Mouse (Mus musculus) layer of hippocampus, adult 18-20 months (tissue): ENCODE data around the gene Cabin1. TPM values are rescaled to one million over a fixed set of nuclear protein-coding genes. Genes with fewer than 3 reads are reported as not detected.

Source experiments
- DNase-seq, 2 experiments: peaks; one replicate each; pipeline ENCODE4 v3.0.0; 2022; ENCODE audit warnings: low spot score in 2 of 2
- long read RNA-seq: library from polyadenylated mRNA; stranded (forward); transcript quantifications from one replicate; pipeline ENCODE4 v2.0.0, GENCODE M21; 2021
- total RNA-seq, 2 experiments: library from RNA; stranded (reverse); gene quantifications; 2 replicates each; pipeline ENCODE4 v1.2.3; 2021

Gene Cabin1
- total RNA-seq: 10 to 100 TPM; 56.4 to 66.3 TPM
- long read RNA-seq, full-length matches to known transcripts: 25 of 88 reads
- long read RNA-seq, partial matches to known transcripts: 32 of 88 reads
- long read RNA-seq, other reads (novel, unspliced or antisense): 31 of 88 reads

- peak; percentile 96 to 99 for DNase-seq
Measured at GRCm38 (mm10) chr10:75763682-75764518, at the start of gene Cabin1. Cabin1 (minus strand) TSS chr10:75764341.

GRCm38 (mm10) chr10:75804217-75804616, 40.1 kb upstream of the Cabin1 start:
- DNase-seq: no peak

- peak in 1 of 2 experiments; percentile 23 for DNase-seq
Measured at GRCm38 (mm10) chr10:75798176-75798696, 34.1 kb upstream of the Cabin1 start, which contains the start of gene Gstt1. Gstt1 (minus strand) TSS chr10:75798584.

- peak; percentile 25 to 40 for DNase-seq
Measured at GRCm38 (mm10) chr10:75797619-75798175, 33.6 kb upstream of the Cabin1 start.

- DNase-seq: no peak
Measured at GRCm38 (mm10) chr10:75796731-75797516, 32.8 kb upstream of the Cabin1 start.

GRCm38 (mm10) chr10:75794880-75795279, 30.7 kb upstream of the Cabin1 start:
- DNase-seq: no peak

GRCm38 (mm10) chr10:75790773-75791172, 26.6 kb upstream of the Cabin1 start:
- peak in 1 of 2 experiments; percentile 9 for DNase-seq

GRCm38 (mm10) chr10:75789841-75790240, 25.7 kb upstream of the Cabin1 start:
- no peak for DNase-seq

GRCm38 (mm10) chr10:75789081-75789735, 25.1 kb upstream of the Cabin1 start:
- no peak for DNase-seq

GRCm38 (mm10) chr10:75788277-75788676, 24.1 kb upstream of the Cabin1 start:
- no peak for DNase-seq

GRCm38 (mm10) chr10:75785442-75785841, 21.3 kb upstream of the Cabin1 start:
- DNase-seq: no peak

GRCm38 (mm10) chr10:75780769-75781578, 16.8 kb upstream of the Cabin1 start, which contains the start of the genes Gm20441 and Gstt3:
Gm20441 (minus strand) TSS chr10:75780954.
Gstt3 (minus strand) TSS chr10:75781414.
- no peak for DNase-seq

GRCm38 (mm10) chr10:75779206-75780174, 15.3 kb upstream of the Cabin1 start:
- DNase-seq: no peak

- DNase-seq: no peak
Measured at GRCm38 (mm10) chr10:75777885-75778284, 13.7 kb upstream of the Cabin1 start.

- no peak for DNase-seq
Measured at GRCm38 (mm10) chr10:75776562-75776961, 12.4 kb upstream of the Cabin1 start.

- no peak for DNase-seq
Measured at GRCm38 (mm10) chr10:75774587-75774986, 10.4 kb upstream of the Cabin1 start.

GRCm38 (mm10) chr10:75774102-75774501, 10.0 kb upstream of the Cabin1 start:
- DNase-seq: no peak
